Mouse (Mus musculus) kidney, adult 9 months (tissue): Measurements from ENCODE around the gene L3hypdh.

ENCODE experiments used
- DNase-seq: peaks from one replicate; pipeline ENCODE4 v3.0.0; 2022

Gene L3hypdh

GRCm38 (mm10) chr12:72085329-72086165, at the start of gene L3hypdh, which contains the start of gene Jkamp:
L3hypdh (minus strand) TSS chr12:72085439.
Jkamp (plus strand) TSS chr12:72085589.
- DNase-seq = peak; percentile 100

- DNase-seq = no peak
These were observed 44.0 kb upstream of the L3hypdh start for GRCm38 (mm10) chr12:72129203-72129602.

- DNase-seq = no peak
These were observed 30.6 kb upstream of the L3hypdh start for GRCm38 (mm10) chr12:72115686-72116345.

- DNase-seq = no peak
These were observed 29.9 kb upstream of the L3hypdh start for GRCm38 (mm10) chr12:72115126-72115525.

- peak; percentile 78 for DNase-seq
These were observed 19.5 kb upstream of the L3hypdh start for GRCm38 (mm10) chr12:72104525-72105281.

- no peak for DNase-seq
These were observed 18.8 kb upstream of the L3hypdh start for GRCm38 (mm10) chr12:72104027-72104426.

- DNase-seq = no peak
These were observed 17.5 kb upstream of the L3hypdh start for GRCm38 (mm10) chr12:72102776-72103175.

- DNase-seq = no peak
These were observed 11.7 kb upstream of the L3hypdh start for GRCm38 (mm10) chr12:72096966-72097365.

- DNase-seq = no peak
These were observed 4.6 kb upstream of the L3hypdh start for GRCm38 (mm10) chr12:72089802-72090201.

- no peak for DNase-seq
These were observed 1.1 kb upstream of the L3hypdh start for GRCm38 (mm10) chr12:72086166-72086825.

GRCm38 (mm10) chr12:72085024-72085328, 263 bp downstream of the L3hypdh start:
- DNase-seq = no peak

GRCm38 (mm10) chr12:72084261-72085023, 797 bp downstream of the L3hypdh start:
- DNase-seq = peak; percentile 93

GRCm38 (mm10) chr12:72083265-72083664, 2.0 kb downstream of the L3hypdh start:
- DNase-seq = no peak

GRCm38 (mm10) chr12:72082370-72082769, 2.9 kb downstream of the L3hypdh start:
- peak; percentile 26 for DNase-seq

- no peak for DNase-seq
These were observed 3.3 kb downstream of the L3hypdh start for GRCm38 (mm10) chr12:72081961-72082360.

GRCm38 (mm10) chr12:72078248-72078647, 7.0 kb downstream of the L3hypdh start:
- DNase-seq = peak; percentile 71

- DNase-seq = peak; percentile 77
These were observed 14.6 kb downstream of the L3hypdh start, which contains the start of gene Gpr135 for GRCm38 (mm10) chr12:72070327-72071269. Gpr135 (minus strand) TSS chr12:72071125.

- DNase-seq = no peak
These were observed 15.5 kb downstream of the L3hypdh start for GRCm38 (mm10) chr12:72069626-72070326.

- DNase-seq = no peak
These were observed 27.5 kb downstream of the L3hypdh start for GRCm38 (mm10) chr12:72057780-72058179.

- DNase-seq = no peak
These were observed 31.4 kb downstream of the L3hypdh start for GRCm38 (mm10) chr12:72053851-72054250.
